Mouse (Mus musculus): ENCODE results near the gene Jak2.

DNA sequence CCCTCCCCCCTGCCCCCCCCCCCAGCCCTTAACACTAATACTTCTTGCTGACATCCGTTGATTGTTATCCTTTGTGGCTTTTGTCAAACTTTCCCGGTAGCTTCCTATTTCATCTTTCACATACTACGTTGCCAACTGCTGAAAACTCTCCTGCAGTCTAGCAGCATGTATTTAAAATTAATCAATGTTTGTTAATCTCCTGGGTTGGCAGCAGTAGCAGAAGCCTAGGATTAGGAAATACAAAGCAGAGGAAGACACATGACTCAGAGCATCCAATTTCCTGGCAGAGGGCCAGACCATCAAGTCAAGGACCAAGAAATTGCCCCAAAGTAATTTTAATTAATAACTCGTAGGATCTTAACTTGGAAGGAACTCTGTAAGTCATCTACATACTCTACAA is 29.8 kb upstream of the Jak2 start:
- TF ChIP-seq POLR2A (IDR thresholded peaks at IDR 0.05; ENCODE audit: borderline replicate concordance, insufficient read depth, low read length), result no peak
- no peak for TF ChIP-seq CTCF (IDR thresholded peaks at IDR 0.05; ENCODE audit: borderline replicate concordance, insufficient read depth, low read depth, low read length)

Measured in cerebellum, adult 2 months (tissue).